Mouse (Mus musculus) liver, adult 2 months (tissue): ENCODE measurements around the gene Zbed5. TPM values are rescaled to one million over a fixed set of nuclear protein-coding genes. Genes with fewer than 3 reads are reported as not detected.
A peak's percentile ranks its signal among the peaks of the same experiment; 100 is the strongest.

ENCODE experiments used
- DNase-seq: peaks from one replicate; pipeline ENCODE4 v3.0.0-alpha.2; 2011; ENCODE audit warnings: low read depth, low spot score; ENCODE audit errors: extremely low read depth
- H3K27ac ChIP-seq: fragments of 200-500 bp; replicated peaks from 2 replicates; pipeline ENCODE4 v1.5.1; 2012; ENCODE audit warnings: low read depth, mild to moderate bottlenecking, control low read depth, inconsistent platforms, low read length; ENCODE audit not compliant: insufficient read depth
- H3K27me3 ChIP-seq: fragments of 200-500 bp; 2 replicates; pipeline ENCODE4 v1.6.1; 2012; ENCODE audit warnings: mild to moderate bottlenecking, moderate library complexity, low read length, inconsistent platforms; ENCODE audit not compliant: control insufficient read depth, insufficient read depth
- H3K36me3 ChIP-seq: fragments of 200-500 bp; 2 replicates; pipeline ENCODE4 v1.6.1; 2012; ENCODE audit warnings: low read length, inconsistent platforms; ENCODE audit not compliant: control insufficient read depth, insufficient read depth
- H3K4me1 ChIP-seq: fragments of 200-500 bp; 2 replicates; pipeline ENCODE4 v1.6.1; 2011; ENCODE audit warnings: low read length; ENCODE audit not compliant: control insufficient read depth, insufficient read depth
- H3K4me3 ChIP-seq: fragments of 200-500 bp; 2 replicates; pipeline ENCODE4 v1.5.1; 2011; ENCODE audit warnings: low read depth, mild to moderate bottlenecking, control low read depth, low read length, moderate library complexity; ENCODE audit not compliant: insufficient read depth
- H3K79me2 ChIP-seq: fragments of 200-500 bp; 2 replicates; pipeline ENCODE4 v1.6.1; 2012; ENCODE audit warnings: inconsistent platforms, mild to moderate bottlenecking, low read length, moderate library complexity; ENCODE audit not compliant: control insufficient read depth, insufficient read depth
- H3K9ac ChIP-seq: fragments of 200-500 bp; 2 replicates; pipeline ENCODE4 v1.6.1; 2012; ENCODE audit warnings: low read depth, mild to moderate bottlenecking, control low read depth, inconsistent platforms, low read length
- CTCF ChIP-seq: fragments of 200-500 bp; IDR thresholded peaks from 2 replicates; pipeline ENCODE4 v1.5.1; 2011; ENCODE audit warnings: low read depth, low read length, control low read depth
- POLR2A ChIP-seq: fragments of 200-500 bp; IDR thresholded peaks from 2 replicates; pipeline ENCODE4 v1.6.1; 2011; ENCODE audit warnings: low read length, control low read depth; ENCODE audit not compliant: insufficient read depth; ENCODE audit errors: extremely low read depth
- WGBS: fragments of 180-500 bp; shearing (Covaris S2); methylation state at CpG from one replicate; pipeline ENCODE4 v1.1.7; 2018; 5-methylcytosine and 5-hydroxymethylcytosine counted together
- polyA plus RNA-seq: library from polyadenylated mRNA; depleted of rRNA; stranded (reverse); fragments of >200 nt; gene quantifications from 2 replicates; pipeline ENCODE4 v1.2.3, GENCODE M21; 2012; rRNA removed
- total RNA-seq: library from RNA; depleted of rRNA; stranded (reverse); fragments of >200 nt; gene quantifications from 2 replicates; pipeline ENCODE4 v1.2.3, GENCODE M21; 2014; rRNA removed

Zbed5 gene
- total RNA-seq: 5.1 and 5.8 TPM in 2 replicates
- 0.62 TPM in 2 replicates for polyA plus RNA-seq

DNA sequence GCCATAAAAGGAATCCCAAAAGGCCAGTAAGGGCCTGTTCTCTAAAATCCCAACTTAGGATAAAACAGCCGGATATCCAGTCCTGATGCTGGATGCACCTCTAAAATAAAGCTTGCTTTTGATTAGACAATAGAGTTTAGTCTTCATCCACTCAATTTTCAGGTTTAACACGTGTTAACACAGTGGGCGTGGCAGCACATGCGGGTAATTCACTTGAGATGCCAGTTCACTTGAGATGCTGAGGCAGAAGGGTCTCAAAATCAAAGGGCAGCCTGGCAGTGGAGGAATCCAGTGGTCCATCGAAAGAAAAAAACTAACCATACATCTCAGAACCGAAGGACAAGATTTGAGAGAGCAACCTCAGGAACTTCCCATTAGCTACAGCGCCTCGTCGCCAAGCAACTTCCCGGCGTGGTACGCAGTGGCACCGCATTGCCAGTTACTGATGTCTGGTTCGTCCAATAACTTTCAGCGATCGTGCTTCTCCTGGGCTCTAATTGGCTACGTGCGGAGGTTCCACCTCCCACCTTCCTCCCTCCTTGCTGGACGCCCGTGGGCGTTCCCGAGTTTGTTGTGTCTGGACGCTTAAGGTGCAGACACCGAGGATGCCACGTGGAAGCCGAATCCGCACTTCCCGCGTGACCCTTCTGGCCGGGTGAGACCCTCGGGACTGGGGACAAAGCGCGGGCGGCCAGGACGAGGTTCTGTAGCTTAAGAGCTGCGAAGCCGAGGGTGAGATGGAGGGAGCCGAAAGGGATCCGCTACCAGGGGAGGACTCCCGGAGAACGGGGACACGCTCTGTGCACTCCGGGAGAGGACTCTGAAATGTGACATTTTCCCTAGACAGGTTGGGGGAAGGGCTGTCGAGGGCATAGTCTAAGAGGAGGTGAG is at the start of gene Zbed5:
Zbed5 (plus strand) TSS at position 526 of the 891 bp plus-strand sequence.
- peak; percentile 93 for DNase-seq
- peak within 1 kb of the TSS; percentile 63 for H3K4me3 ChIP-seq
- no peaks in the 10 kb centered on the region for H3K36me3 ChIP-seq
- WGBS: 3% methylated on average over 44 of the region's 44 CpGs
- H3K79me2 ChIP-seq: no peaks in the 10 kb centered on the region
- TF ChIP-seq POLR2A (no peak), CTCF (no peak)
- H3K9ac ChIP-seq: peak within 1 kb of the TSS; percentile 58
- H3K4me1 ChIP-seq: no peaks in the 10 kb centered on the region
- H3K27ac ChIP-seq: peak within 1 kb of the TSS; percentile 50; the same call in 1 of the 2 replicates
- H3K27me3 ChIP-seq: no peaks in the 10 kb centered on the region

DNA sequence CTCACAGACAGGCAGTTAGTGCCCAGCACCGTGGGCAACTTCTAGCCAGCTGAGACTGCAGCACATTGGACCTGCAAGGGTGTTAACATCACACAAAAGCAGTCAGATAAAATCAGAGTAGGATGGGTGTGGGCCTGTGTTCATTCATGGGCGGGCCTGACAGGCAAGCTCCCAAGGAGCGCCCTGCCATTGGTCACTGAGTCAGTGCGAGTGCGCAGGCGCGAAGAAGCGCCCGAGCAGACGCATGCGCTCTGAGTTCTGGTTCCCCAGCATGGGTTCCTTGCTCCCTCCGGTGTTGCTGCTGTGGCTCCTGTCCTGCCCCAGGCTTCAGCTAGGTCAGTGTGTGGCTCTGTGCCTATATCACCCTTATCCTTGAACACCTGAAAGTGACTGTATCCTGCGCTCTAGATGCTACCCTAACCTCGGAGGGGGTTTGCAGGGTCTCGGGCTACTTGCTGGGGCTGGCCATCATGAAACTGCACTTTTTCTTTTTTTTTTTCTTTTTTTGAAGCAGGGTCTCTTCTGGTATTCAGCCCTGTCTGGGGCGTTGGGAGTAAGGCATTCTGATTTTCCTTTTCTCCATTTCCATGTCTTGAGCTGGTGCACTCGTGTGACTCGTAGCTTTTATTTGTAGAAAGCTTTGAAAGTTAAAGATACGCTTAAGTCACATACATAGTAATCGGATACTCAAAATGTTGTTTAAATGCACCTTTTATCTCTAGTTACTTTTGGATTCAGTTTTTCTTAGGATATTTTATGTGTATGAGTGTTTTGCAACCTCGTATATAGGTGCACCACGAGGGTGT is 48.6 kb upstream of the Zbed5 start, which contains the start of gene Sumf2:
Sumf2 (plus strand) TSS at position 235 of the 806 bp plus-strand sequence.
- Histone ChIP-seq H3K79me2 (peaks cover 3% of the 10 kb centered on the region; the same call in 1 of the 2 replicates), H3K9ac (peak within 1 kb of the TSS; percentile 84), H3K27ac (peak within 1 kb of the TSS; percentile 39; the same call in 1 of the 2 replicates), H3K36me3 (peaks cover 17% of the 10 kb centered on the region), H3K4me3 (peak within 1 kb of the TSS; percentile 70), H3K27me3 (no peaks in the 10 kb centered on the region), H3K4me1 (no peaks in the 10 kb centered on the region)
- TF ChIP-seq CTCF (0 out of 2 replicates have a peak, but pooled peaks have one; percentile 18), POLR2A (peak; percentile 83)
- WGBS: under 1% methylated on average over 22 of the region's 22 CpGs
- peak; percentile 90 for DNase-seq

DNA sequence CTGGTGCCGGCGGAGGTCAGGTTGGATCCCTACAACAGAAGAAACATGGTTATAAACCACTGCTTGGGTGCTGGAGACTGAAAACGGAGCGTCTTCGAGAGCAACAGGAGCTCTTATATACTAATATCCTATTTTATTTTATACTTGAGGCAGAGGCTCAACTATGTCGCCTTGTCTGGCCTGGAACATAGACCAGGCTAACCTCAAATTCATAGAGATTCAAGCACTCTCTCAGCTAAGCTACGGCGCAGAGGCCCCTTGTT is 48.0 kb upstream of the Zbed5 start:
- DNase-seq: no peak
- TF ChIP-seq CTCF: no peak
- no peak for TF ChIP-seq POLR2A
- Histone ChIP-seq H3K79me2 (peaks cover 3% of the 10 kb centered on the region; the same call in 1 of the 2 replicates), H3K27ac (no peak overlapping the region), H3K4me1 (no peaks in the 10 kb centered on the region), H3K4me3 (peak overlapping the region; percentile 70), H3K9ac (peak overlapping the region; percentile 58), H3K36me3 (peaks cover 17% of the 10 kb centered on the region), H3K27me3 (no peaks in the 10 kb centered on the region)
- WGBS: 20% methylated on average over 8 of the region's 8 CpGs

DNA sequence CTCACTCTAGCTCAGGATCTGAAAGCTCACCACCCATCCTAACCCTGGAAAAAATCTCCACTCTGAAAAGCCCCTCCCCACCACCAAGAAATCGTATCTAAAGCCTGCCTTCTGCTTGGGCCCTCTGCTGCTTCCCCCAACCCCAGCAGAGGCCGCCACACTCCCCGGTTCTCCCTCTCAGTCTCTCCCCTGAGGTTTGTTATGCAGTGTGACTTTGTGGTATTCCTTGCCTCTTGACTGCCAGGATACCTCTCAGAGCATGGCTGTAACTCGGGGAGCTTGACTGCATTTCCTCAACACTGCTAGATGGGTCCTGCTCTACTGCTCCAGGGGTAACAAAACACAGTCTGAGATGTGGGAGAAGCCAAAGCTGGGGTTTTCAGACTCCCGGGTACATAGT is 40.4 kb upstream of the Zbed5 start:
- H3K4me1 ChIP-seq: no peaks in the 10 kb centered on the region
- H3K27me3 ChIP-seq: no peaks in the 10 kb centered on the region
- H3K4me3 ChIP-seq: no peak overlapping the region
- no peak overlapping the region for H3K9ac ChIP-seq
- no peak for DNase-seq
- peaks cover 19% of the 10 kb centered on the region for H3K36me3 ChIP-seq
- no peaks in the 10 kb centered on the region for H3K79me2 ChIP-seq
- no peak for TF ChIP-seq POLR2A
- TF ChIP-seq CTCF: no peak
- WGBS: 79% methylated on average over 5 of the region's 5 CpGs
- H3K27ac ChIP-seq: no peak overlapping the region

DNA sequence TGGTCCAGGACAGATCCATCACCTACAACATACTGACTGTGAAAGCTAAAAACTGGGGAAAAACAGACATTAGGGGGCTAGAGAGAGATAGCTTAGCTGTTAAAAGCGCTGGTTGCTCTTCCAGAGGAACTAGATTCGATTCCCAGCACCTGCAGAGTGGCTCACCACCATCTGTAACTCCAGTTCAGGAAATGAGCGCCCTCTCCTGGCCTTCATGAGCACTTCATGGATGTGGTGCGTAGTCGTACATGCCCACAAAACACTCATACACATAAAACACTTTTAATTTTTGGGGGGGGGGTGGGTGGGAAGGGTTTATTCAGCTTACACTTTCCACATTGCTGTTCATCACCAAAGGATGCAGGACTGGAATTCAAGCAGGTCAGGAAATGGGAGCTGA is 39.1 kb upstream of the Zbed5 start:
- no peak overlapping the region for H3K4me3 ChIP-seq
- 94% methylated on average over 5 of the region's 5 CpGs for WGBS
- H3K79me2 ChIP-seq: no peaks in the 10 kb centered on the region
- H3K9ac ChIP-seq: no peak overlapping the region
- no peaks in the 10 kb centered on the region for H3K27me3 ChIP-seq
- no peak for TF ChIP-seq POLR2A
- TF ChIP-seq CTCF: peak; percentile 16; the same call in 1 of the 2 replicates
- H3K36me3 ChIP-seq: peaks cover 19% of the 10 kb centered on the region
- no peak for DNase-seq
- H3K4me1 ChIP-seq: no peaks in the 10 kb centered on the region
- H3K27ac ChIP-seq: no peak overlapping the region
